Mouse (Mus musculus) neural tube, embryonic 15.5 days (tissue): Measurements from ENCODE around the gene Adam8. TPM values are rescaled to one million over a fixed set of nuclear protein-coding genes. Genes with fewer than 3 reads are reported as not detected.

Experiments
- ATAC-seq: fragments of 200-750 bp; cut with Nextera tagmentation; 2 replicates; pipeline ENCODE4 v1.8.0; 2017; ENCODE audit warnings: mild to moderate bottlenecking, moderate TSS enrichment, moderate library complexity; ENCODE audit not compliant: low FRiP score
- H3K27ac ChIP-seq: fragments of 300-500 bp; sonication (generic); replicated peaks from 2 replicates; pipeline ENCODE4 v1.5.1; 2015; ENCODE audit warnings: mild to moderate bottlenecking, inconsistent platforms
- H3K27me3 ChIP-seq: fragments of 300-500 bp; sonication (generic); replicated peaks from 2 replicates; pipeline ENCODE4 v1.6.1; 2015; ENCODE audit warnings: inconsistent platforms
- H3K36me3 ChIP-seq: fragments of 300-500 bp; sonication (generic); 2 replicates; pipeline ENCODE4 v1.6.1; 2015; ENCODE audit warnings: inconsistent platforms
- H3K4me1 ChIP-seq: fragments of 300-500 bp; sonication (generic); 2 replicates; pipeline ENCODE4 v1.6.1; 2015; ENCODE audit warnings: inconsistent platforms
- H3K4me2 ChIP-seq: fragments of 300-500 bp; sonication (generic); 2 replicates; pipeline ENCODE4 v1.6.1; 2015; ENCODE audit warnings: inconsistent platforms, mild to moderate bottlenecking, moderate library complexity
- H3K4me3 ChIP-seq: fragments of 300-500 bp; sonication (generic); replicated peaks from 2 replicates; pipeline ENCODE4 v1.5.1; 2015; ENCODE audit warnings: mild to moderate bottlenecking, inconsistent platforms
- H3K9ac ChIP-seq: fragments of 300-500 bp; sonication (generic); replicated peaks from 2 replicates; pipeline ENCODE4 v1.6.1; 2015; ENCODE audit warnings: mild to moderate bottlenecking, inconsistent platforms
- H3K9me3 ChIP-seq: fragments of 300-500 bp; sonication (generic); replicated peaks from 2 replicates; pipeline ENCODE4 v1.6.1; 2016; ENCODE audit warnings: inconsistent platforms
- WGBS: fragments of 180-500 bp; shearing (Covaris S2); methylation state at CpG from one replicate; pipeline ENCODE4 v1.1.7; 2015; ENCODE audit warnings: mixed read lengths; 5-methylcytosine and 5-hydroxymethylcytosine counted together
- polyA plus RNA-seq: library from polyadenylated mRNA; unstranded; fragments of >200 nt; fragmentation: Nextera tagmentation; extraction: Ambion mirVana; gene quantifications from 2 replicates; pipeline ENCODE4 v1.2.1, GENCODE M21; 2015

Gene Adam8
- polyA plus RNA-seq = 2.8 and 3.2 TPM in 2 replicates

DNA sequence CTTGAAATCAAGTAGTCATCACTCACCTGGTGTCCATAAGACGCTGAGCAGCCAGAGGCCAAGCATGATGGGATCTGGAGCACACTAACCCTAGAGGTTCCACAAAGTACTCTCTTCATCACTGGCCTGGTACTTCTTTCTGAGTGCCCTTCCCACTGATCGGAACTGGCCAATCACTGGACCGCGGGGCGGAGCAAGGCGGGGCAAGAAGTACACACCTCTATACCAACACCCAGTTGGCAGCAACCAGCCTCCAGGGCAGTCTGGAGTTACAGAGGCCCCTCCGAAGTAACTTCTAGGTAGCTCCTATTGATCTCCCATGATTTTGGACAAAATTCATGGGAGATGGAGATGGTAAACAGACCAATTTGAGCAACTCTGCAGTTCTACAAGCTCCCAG is at the start of gene Adam8:
Adam8 (minus strand) TSS at position 157 of the 400 bp plus-strand sequence.
- H3K9ac ChIP-seq = no peak within 1 kb of the TSS
- no peak within 1 kb of the TSS for H3K4me2 ChIP-seq
- no peak within 1 kb of the TSS for H3K4me3 ChIP-seq
- WGBS = 30% methylated on average over 7 of the region's 7 CpGs
- no peak for ATAC-seq
- no peak within 1 kb of the TSS for H3K27ac ChIP-seq
- H3K9me3 ChIP-seq = no peaks in the 10 kb centered on the region
- no peaks in the 10 kb centered on the region for H3K27me3 ChIP-seq
- H3K4me1 ChIP-seq = no peaks in the 10 kb centered on the region
- peaks cover 21% of the 10 kb centered on the region for H3K36me3 ChIP-seq

DNA sequence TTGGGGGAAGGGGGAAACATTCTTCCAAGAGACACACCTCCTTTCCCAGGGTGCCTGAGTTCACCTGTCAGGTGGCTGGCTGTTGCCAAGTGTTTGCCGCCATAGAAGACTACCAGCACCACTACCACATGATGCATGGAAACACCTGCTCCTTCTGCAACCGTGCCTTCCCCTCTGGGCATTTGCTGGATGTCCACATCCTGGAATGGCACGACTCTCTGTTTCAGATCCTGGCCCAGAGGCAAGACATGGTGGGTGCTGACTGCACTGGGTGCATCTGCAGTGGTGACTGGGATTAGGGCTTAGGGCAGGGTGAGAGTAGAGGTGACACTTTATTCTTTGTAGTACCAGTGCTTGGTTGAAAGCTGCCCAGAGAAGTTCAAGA is 44.8 kb upstream of the Adam8 start:
- no peak overlapping the region for H3K27ac ChIP-seq
- H3K27me3 ChIP-seq = no peaks in the 10 kb centered on the region
- WGBS = 44% methylated on average over 3 of the region's 3 CpGs
- peak overlapping the region; percentile 84 for H3K9ac ChIP-seq
- ATAC-seq = 0 out of 2 replicates have a peak, but pooled peaks have one; percentile 2
- no peaks in the 10 kb centered on the region for H3K9me3 ChIP-seq
- H3K4me2 ChIP-seq = peak overlapping the region; percentile 88
- peaks cover 29% of the 10 kb centered on the region for H3K4me1 ChIP-seq
- peak overlapping the region; percentile 68 for H3K4me3 ChIP-seq
- peaks cover 34% of the 10 kb centered on the region for H3K36me3 ChIP-seq

DNA sequence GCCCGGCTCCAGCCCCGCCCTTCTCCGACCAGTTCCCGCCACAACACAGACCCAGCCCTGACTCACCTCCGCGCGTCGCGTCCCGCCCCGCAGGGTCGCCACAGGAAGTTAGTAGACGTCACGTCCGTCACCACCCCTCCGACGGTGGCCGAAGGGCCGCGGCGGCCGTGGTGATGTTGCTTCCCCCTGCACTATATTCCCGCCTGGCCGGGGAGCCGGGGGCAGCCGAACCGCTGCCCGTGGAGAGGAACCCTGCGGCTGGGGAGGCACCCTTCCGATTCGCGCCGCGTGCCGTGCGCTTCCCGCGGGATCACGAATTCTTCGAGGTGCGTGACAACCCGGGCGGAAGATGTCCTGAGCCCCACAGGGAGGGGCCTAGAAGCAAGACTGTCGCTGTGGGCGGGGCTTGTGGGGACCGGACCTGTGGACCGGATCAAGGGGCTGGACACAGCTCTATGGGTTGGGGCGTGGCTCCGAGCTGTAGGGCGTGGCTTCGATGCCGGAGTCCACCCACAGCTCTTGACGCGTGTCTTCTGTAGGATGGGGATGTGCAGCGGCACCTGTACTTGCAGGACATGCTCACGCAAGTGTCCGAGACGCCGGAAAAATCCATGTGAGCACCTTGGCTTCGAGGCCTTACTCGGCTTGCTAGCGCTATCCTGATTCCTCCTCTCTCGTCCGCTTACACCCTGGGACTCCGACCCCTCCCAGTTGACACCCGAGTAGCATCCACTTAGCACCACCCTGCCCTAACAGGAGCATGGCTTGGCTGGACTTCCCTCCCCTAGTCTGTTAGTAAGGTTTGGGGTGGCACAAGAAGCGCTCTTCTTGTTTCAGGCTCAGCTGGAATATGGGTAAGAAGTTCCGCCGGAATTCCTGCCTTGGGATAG is 44.2 kb upstream of the Adam8 start, which contains the start of the genes Zfp511 and Tubgcp2:
Zfp511 (plus strand) TSS at position 111 of the 890 bp plus-strand sequence.
Tubgcp2 (minus strand) TSS at position 389 of the 890 bp plus-strand sequence.
- H3K9me3 ChIP-seq = no peaks in the 10 kb centered on the region
- H3K4me2 ChIP-seq = peak within 1 kb of the TSS; percentile 88
- H3K4me3 ChIP-seq = peak within 1 kb of the TSS; percentile 68
- under 1% methylated on average over 69 of the region's 69 CpGs for WGBS
- H3K27ac ChIP-seq = peak within 1 kb of the TSS; percentile 94
- H3K27me3 ChIP-seq = no peaks in the 10 kb centered on the region
- peak within 1 kb of the TSS; percentile 84 for H3K9ac ChIP-seq
- peaks cover 40% of the 10 kb centered on the region for H3K36me3 ChIP-seq
- peaks cover 29% of the 10 kb centered on the region for H3K4me1 ChIP-seq
- ATAC-seq = peak; percentile 96

DNA sequence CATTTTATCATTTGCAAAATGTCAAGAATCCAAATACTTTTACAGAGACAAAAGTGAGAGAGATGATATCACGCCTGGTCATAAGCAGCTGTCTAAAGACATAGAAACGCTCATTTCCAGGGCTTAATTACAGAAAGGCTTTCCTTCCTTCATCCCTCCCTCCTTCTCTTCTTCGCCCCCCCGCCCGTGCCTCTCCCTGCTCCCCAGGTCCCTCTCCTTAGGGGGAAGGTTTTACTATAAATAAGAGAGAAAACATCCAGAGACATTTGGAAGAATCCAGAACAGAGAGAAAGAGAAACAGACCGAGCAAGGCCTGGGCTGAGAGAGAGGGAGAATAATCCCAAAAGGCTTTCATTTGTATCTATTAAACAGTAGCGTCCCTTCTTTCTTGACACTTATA is 43.1 kb upstream of the Adam8 start:
- Histone ChIP-seq H3K9ac (peak overlapping the region; percentile 84), H3K4me2 (peak overlapping the region; percentile 88), H3K4me3 (peak overlapping the region; percentile 68), H3K27me3 (no peaks in the 10 kb centered on the region), H3K9me3 (no peaks in the 10 kb centered on the region), H3K27ac (peak overlapping the region; percentile 94), H3K4me1 (peaks cover 29% of the 10 kb centered on the region), H3K36me3 (peaks cover 42% of the 10 kb centered on the region)
- ATAC-seq = no peak
- WGBS = 23% methylated on average over 7 of the region's 7 CpGs

GRCm38 (mm10) chr7:140033386-140033785 is 41.0 kb upstream of the Adam8 start:
- ATAC-seq = no peak
- H3K27ac ChIP-seq = no peak overlapping the region
- H3K9me3 ChIP-seq = no peaks in the 10 kb centered on the region
- H3K36me3 ChIP-seq = peaks cover 51% of the 10 kb centered on the region
- no peaks in the 10 kb centered on the region for H3K27me3 ChIP-seq
- H3K4me1 ChIP-seq = peaks cover 29% of the 10 kb centered on the region
- 96% methylated on average over 9 of the region's 9 CpGs for WGBS
- no peak overlapping the region for H3K4me3 ChIP-seq
- H3K4me2 ChIP-seq = no peak overlapping the region
- H3K9ac ChIP-seq = no peak overlapping the region

GRCm38 (mm10) chr7:140032366-140032765 is 40.0 kb upstream of the Adam8 start:
- peaks cover 26% of the 10 kb centered on the region for H3K4me1 ChIP-seq
- H3K4me2 ChIP-seq = no peak overlapping the region
- no peak overlapping the region for H3K27ac ChIP-seq
- 94% methylated on average over 10 of the region's 10 CpGs for WGBS
- no peaks in the 10 kb centered on the region for H3K9me3 ChIP-seq
- no peak for ATAC-seq
- peaks cover 56% of the 10 kb centered on the region for H3K36me3 ChIP-seq
- H3K4me3 ChIP-seq = no peak overlapping the region
- H3K9ac ChIP-seq = no peak overlapping the region
- no peaks in the 10 kb centered on the region for H3K27me3 ChIP-seq

DNA sequence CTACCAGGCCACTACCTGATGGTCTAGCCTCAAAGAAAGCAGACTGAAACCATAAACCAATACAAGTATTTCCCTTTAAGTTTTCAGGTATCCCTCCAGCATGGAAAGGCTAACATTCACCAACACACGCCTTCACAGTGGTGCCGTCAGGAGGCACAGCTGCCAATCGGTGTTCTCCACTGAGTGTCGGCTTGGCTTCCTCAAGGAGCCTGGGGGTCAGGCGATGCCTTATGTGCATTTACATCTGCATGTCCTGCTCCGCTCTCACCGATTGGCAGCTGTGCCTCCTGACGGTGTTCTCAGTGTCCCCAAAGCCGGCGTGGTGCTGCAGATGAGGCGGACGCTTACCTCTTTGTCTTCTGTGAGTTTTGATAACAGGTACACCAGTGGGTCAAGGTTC is 39.4 kb upstream of the Adam8 start:
- Histone ChIP-seq H3K36me3 (peaks cover 56% of the 10 kb centered on the region), H3K4me2 (no peak overlapping the region), H3K4me3 (no peak overlapping the region), H3K27ac (no peak overlapping the region), H3K9me3 (no peaks in the 10 kb centered on the region), H3K27me3 (no peaks in the 10 kb centered on the region), H3K9ac (no peak overlapping the region), H3K4me1 (peaks cover 20% of the 10 kb centered on the region)
- ATAC-seq = no peak
- 96% methylated on average over 12 of the region's 12 CpGs for WGBS

DNA sequence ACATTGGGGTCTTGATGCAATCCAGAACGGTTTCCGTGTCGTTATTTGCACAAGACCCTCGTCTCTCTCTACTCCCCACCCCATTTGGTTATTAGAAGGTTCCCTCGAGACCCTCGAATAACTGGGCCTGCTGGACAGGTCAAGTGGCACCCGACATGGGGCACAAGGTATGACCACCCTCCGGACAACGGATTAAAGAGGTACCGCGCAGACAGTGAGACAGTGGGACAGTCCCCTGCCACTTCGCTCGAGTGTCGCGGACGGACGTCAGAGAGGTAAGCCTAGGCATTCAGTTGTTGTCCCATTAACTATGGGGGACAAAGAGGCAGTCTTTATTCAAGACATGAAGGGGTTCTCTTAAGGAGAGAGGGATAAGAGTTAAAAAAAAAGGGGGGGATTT is 19.0 kb upstream of the Adam8 start:
- 97% methylated on average over 17 of the region's 17 CpGs for WGBS
- ATAC-seq = no peak
- Histone ChIP-seq H3K9me3 (no peaks in the 10 kb centered on the region), H3K27me3 (no peaks in the 10 kb centered on the region), H3K27ac (no peak overlapping the region), H3K4me2 (no peak overlapping the region), H3K9ac (no peak overlapping the region), H3K4me3 (no peak overlapping the region), H3K36me3 (peaks cover 30% of the 10 kb centered on the region), H3K4me1 (no peaks in the 10 kb centered on the region)

- Histone ChIP-seq H3K9ac (no peak overlapping the region), H3K4me2 (no peak overlapping the region), H3K9me3 (no peaks in the 10 kb centered on the region), H3K36me3 (peaks cover 60% of the 10 kb centered on the region), H3K4me3 (no peak overlapping the region), H3K27ac (no peak overlapping the region), H3K27me3 (no peaks in the 10 kb centered on the region), H3K4me1 (no peaks in the 10 kb centered on the region)
- 98% methylated on average over 9 of the region's 9 CpGs for WGBS
- ATAC-seq = no peak
Observed at GRCm38 (mm10) chr7:140007781-140008180, 15.4 kb upstream of the Adam8 start.

GRCm38 (mm10) chr7:140006861-140007611 is 14.7 kb upstream of the Adam8 start:
- ATAC-seq = no peak
- no peak overlapping the region for H3K27ac ChIP-seq
- WGBS = 93% methylated on average over 9 of the region's 9 CpGs
- no peaks in the 10 kb centered on the region for H3K27me3 ChIP-seq
- H3K9ac ChIP-seq = no peak overlapping the region
- no peak overlapping the region for H3K4me3 ChIP-seq
- no peaks in the 10 kb centered on the region for H3K4me1 ChIP-seq
- no peak overlapping the region for H3K4me2 ChIP-seq
- no peaks in the 10 kb centered on the region for H3K9me3 ChIP-seq
- H3K36me3 ChIP-seq = peaks cover 64% of the 10 kb centered on the region

GRCm38 (mm10) chr7:140004666-140005065 is 12.3 kb upstream of the Adam8 start:
- WGBS = 92% methylated on average over 8 of the region's 8 CpGs
- no peak for ATAC-seq

More at GRCm38 (mm10) chr7:140004666-140005065, 12.3 kb upstream of the Adam8 start:
- H3K4me2 ChIP-seq = no peak overlapping the region
- H3K27me3 ChIP-seq = no peaks in the 10 kb centered on the region
- no peaks in the 10 kb centered on the region for H3K4me1 ChIP-seq
- no peaks in the 10 kb centered on the region for H3K9me3 ChIP-seq
- H3K9ac ChIP-seq = no peak overlapping the region
- no peak overlapping the region for H3K4me3 ChIP-seq
- H3K27ac ChIP-seq = no peak overlapping the region
- H3K36me3 ChIP-seq = peaks cover 75% of the 10 kb centered on the region
